Mouse (Mus musculus): ENCODE data around the gene Nrxn1.

Nrxn1 gene

GRCm38 (mm10) chr17:90078488-90078887, 1014.4 kb downstream of the Nrxn1 start:
- POLR2A ChIA-PET: no interaction called here
- CTCF ChIA-PET: no interaction called here

GRCm38 (mm10) chr17:90062866-90063265, 1030.0 kb downstream of the Nrxn1 start:
- ChIA-PET POLR2A (no interaction called here), CTCF (no interaction called here)

GRCm38 (mm10) chr17:90060872-90061271, 1032.0 kb downstream of the Nrxn1 start:
- ChIA-PET POLR2A (no interaction called here), CTCF (no interaction called here)

- ChIA-PET CTCF (no interaction called here), POLR2A (interaction anchor here in 1 of 4 experiments (0.5 kb wide), 1 partner anchor 216 kb away, joined by 4 read pairs; no protein-coding TSS in a partner anchor)
Measured at GRCm38 (mm10) chr17:90060168-90060567, 1032.7 kb downstream of the Nrxn1 start.

- ChIA-PET CTCF (no interaction called here), POLR2A (interaction anchor here in 1 of 4 experiments (0.5 kb wide), 1 partner anchor 215 kb away, joined by 4 read pairs; no protein-coding TSS in a partner anchor)
Measured at GRCm38 (mm10) chr17:90059320-90060111, 1033.4 kb downstream of the Nrxn1 start.

GRCm38 (mm10) chr17:90054312-90054711, 1038.6 kb downstream of the Nrxn1 start:
- CTCF ChIA-PET: no interaction called here
- POLR2A ChIA-PET: no interaction called here

GRCm38 (mm10) chr17:90039316-90039715, 1053.6 kb downstream of the Nrxn1 start:
- POLR2A ChIA-PET: interaction anchor here in 1 of 4 experiments (0.6 to 0.7 kb wide), 2 partner anchors 49 to 245 kb away, joined by 3 to 4 read pairs; no protein-coding TSS in a partner anchor
- CTCF ChIA-PET: no interaction called here

- ChIA-PET CTCF (no interaction called here), POLR2A (no interaction called here)
Measured at GRCm38 (mm10) chr17:90032416-90032815, 1060.5 kb downstream of the Nrxn1 start.

- ChIA-PET CTCF (no interaction called here), POLR2A (no interaction called here)
Measured at GRCm38 (mm10) chr17:90016636-90017035, 1076.2 kb downstream of the Nrxn1 start.

GRCm38 (mm10) chr17:90011761-90012160, 1081.1 kb downstream of the Nrxn1 start:
- ChIA-PET CTCF (no interaction called here), POLR2A (no interaction called here)

- ChIA-PET POLR2A (no interaction called here), CTCF (no interaction called here)
Measured at GRCm38 (mm10) chr17:90007438-90008109, 1085.3 kb downstream of the Nrxn1 start.

- CTCF ChIA-PET: interaction anchor here in 1 of 4 experiments (0.6 kb wide), 1 partner anchor 140 kb away, joined by 4 read pairs; no protein-coding TSS in a partner anchor
Measured at GRCm38 (mm10) chr17:89990651-89991050, 1102.2 kb downstream of the Nrxn1 start.

More at GRCm38 (mm10) chr17:89990651-89991050, 1102.2 kb downstream of the Nrxn1 start:
- POLR2A ChIA-PET: no interaction called here

Data from embryonic stem cell, embryonic (primary cell).